Mouse (Mus musculus) forebrain, embryonic 14.5 days (tissue): Measurements from ENCODE around the gene Msl1. TPM values are rescaled to one million over a fixed set of nuclear protein-coding genes. Genes with fewer than 3 reads are reported as not detected.
"Not testable (repeated sequence)": the region's sequence is repeated elsewhere in the genome, so short reads cannot be mapped to it uniquely, and the experiment has no call there.

Source experiments
- ATAC-seq: fragments of 200-750 bp; cut with Nextera tagmentation; 2 replicates; pipeline ENCODE4 v1.8.0; 2017; ENCODE audit warnings: mild to moderate bottlenecking, moderate library complexity
- DNase-seq: peaks from one replicate; pipeline ENCODE4 v3.0.0-alpha.2; 2015; ENCODE audit warnings: low spot score
- H3K27ac ChIP-seq: fragments of 300-500 bp; sonication (generic); 2 replicates; pipeline ENCODE4 v1.5.1; 2014; ENCODE audit warnings: low read depth, mild to moderate bottlenecking, control low read depth, low read length, moderate library complexity
- H3K27me3 ChIP-seq: fragments of 300-500 bp; sonication (generic); replicated peaks from 2 replicates; pipeline ENCODE4 v1.6.1; 2014; ENCODE audit warnings: low read length, control low read depth, mixed read lengths; ENCODE audit not compliant: control insufficient read depth, insufficient read depth
- H3K36me3 ChIP-seq: fragments of 300-500 bp; sonication (generic); 2 replicates; pipeline ENCODE4 v1.6.1; 2014; ENCODE audit warnings: low read length, control low read depth; ENCODE audit not compliant: control insufficient read depth, insufficient read depth
- H3K4me1 ChIP-seq: fragments of 300-500 bp; sonication (generic); 2 replicates; pipeline ENCODE4 v1.6.1; 2014; ENCODE audit warnings: antibody characterized with exemption, low read length, control low read depth; ENCODE audit not compliant: control insufficient read depth, insufficient read depth
- H3K4me2 ChIP-seq: fragments of 300-500 bp; sonication (generic); 2 replicates; pipeline ENCODE4 v1.6.1; 2014; ENCODE audit warnings: mild to moderate bottlenecking, control low read depth, low read length
- H3K4me3 ChIP-seq: fragments of 300-500 bp; sonication (generic); 2 replicates; pipeline ENCODE4 v1.5.1; 2014; ENCODE audit warnings: low read depth, low read length, control low read depth
- H3K9ac ChIP-seq: fragments of 300-500 bp; sonication (generic); 2 replicates; pipeline ENCODE4 v1.6.1; 2014; ENCODE audit warnings: mild to moderate bottlenecking, low read length, control low read depth, moderate library complexity
- H3K9me3 ChIP-seq: fragments of 300-500 bp; sonication (generic); replicated peaks from 2 replicates; pipeline ENCODE4 v1.6.1; 2016; ENCODE audit warnings: low read length, control low read depth, mixed read lengths; ENCODE audit not compliant: control insufficient read depth
- WGBS: fragments of 180-500 bp; shearing (Covaris S2); extraction: QIAGEN DNeasy Blood & Tissue Kit; methylation state at CpG from one replicate; pipeline ENCODE4 v1.1.7; 2014; 5-methylcytosine and 5-hydroxymethylcytosine counted together
- polyA plus RNA-seq: library from polyadenylated mRNA; unstranded; fragments of >200 nt; fragmentation: Nextera tagmentation; extraction: Ambion mirVana; gene quantifications from 2 replicates; pipeline ENCODE4 v1.2.1, GENCODE M21; 2014

The Msl1 gene
- polyA plus RNA-seq, 1 experiment from 2014 or later, result 19.3 TPM

DNA sequence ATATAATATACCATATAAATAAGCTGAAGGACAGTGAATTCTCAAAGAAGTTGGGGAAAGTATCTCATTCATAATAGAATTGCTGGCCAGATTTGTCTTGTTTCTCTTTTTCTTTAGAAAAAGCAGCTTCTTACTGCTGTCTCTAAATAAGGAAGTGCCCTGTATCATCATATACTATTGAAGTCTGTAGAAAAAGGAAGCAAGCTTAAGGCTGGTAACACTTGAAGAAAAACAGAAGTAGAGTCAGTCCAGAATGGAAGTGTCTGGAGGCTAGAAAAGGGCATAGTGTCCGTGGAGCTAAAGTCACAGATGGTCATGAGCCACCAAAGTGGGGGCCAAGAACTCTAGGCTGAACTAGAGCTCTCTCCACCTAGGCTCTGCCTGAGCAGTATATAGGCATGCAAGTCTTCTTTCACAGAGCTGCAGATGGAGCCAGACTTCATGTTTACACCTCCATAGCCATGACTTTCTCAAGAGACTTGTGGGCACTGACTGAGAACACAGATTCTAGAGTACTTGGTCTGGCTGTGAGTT is 21.5 kb downstream of the Msl1 start:
- H3K9me3 ChIP-seq, result no peaks in the 10 kb centered on the region
- H3K4me1 ChIP-seq, result no peaks in the 10 kb centered on the region
- no peaks in the 10 kb centered on the region for H3K27me3 ChIP-seq
- no peak for DNase-seq
- H3K36me3 ChIP-seq, result peaks cover 80% of the 10 kb centered on the region
- WGBS, result 100% methylated on average over 1 of the region's 1 CpGs
- H3K27ac ChIP-seq, result no peak overlapping the region
- H3K9ac ChIP-seq, result no peak overlapping the region
- H3K4me3 ChIP-seq, result no peak overlapping the region
- H3K4me2 ChIP-seq, result no peak overlapping the region
- ATAC-seq, result no peak

DNA sequence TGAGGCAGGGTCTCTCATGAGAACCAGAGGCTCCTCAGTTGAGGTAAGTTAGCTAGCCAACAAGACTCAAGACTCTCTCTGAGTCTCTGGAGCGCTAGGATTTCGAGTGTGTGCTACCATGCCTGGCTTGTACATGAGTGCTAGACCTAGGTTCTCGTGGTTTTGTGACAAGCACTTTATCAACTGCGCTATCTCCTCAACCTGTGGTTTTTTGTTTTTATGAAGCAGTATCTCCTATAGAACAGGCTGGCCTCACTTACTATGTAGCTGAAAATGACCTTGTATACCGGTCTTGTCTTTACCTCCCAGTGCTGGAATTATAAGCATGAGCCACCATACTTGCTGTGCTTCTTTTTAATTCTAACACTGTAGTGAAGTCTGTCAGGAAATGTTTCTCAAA is 25.7 kb downstream of the Msl1 start:
- 98% methylated on average over 5 of the region's 5 CpGs for WGBS

DNA sequence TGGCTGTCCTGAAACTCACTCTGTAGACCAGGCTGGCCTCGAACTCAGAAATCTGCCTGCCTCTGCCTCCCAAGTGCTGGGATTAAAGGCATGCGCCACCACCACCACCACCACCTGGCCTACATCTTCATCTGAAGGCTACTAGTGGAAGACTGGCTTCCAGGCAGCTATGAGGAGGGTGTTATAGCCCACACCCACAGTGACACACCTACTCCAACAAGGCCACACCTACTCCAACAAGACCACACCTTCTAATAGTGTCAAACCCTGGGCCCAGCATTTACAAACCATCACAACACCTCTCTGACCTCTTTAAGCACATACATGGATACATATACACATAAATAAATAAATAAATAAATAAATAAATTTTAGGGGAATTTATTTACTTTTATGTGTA is 30.8 kb downstream of the Msl1 start:
- 100% methylated on average over 2 of the region's 2 CpGs for WGBS
- not testable (repeated sequence) for H3K9ac ChIP-seq, H3K4me3 ChIP-seq, H3K4me1 ChIP-seq, H3K27me3 ChIP-seq, ATAC-seq, H3K9me3 ChIP-seq, H3K4me2 ChIP-seq, H3K27ac ChIP-seq, DNase-seq
- H3K36me3 ChIP-seq, result peaks cover 94% of the 10 kb centered on the region

More for the DNA sequence above, 25.7 kb downstream of the Msl1 start:
- no peak overlapping the region for H3K9ac ChIP-seq
- H3K4me2 ChIP-seq, result no peak overlapping the region
- no peaks in the 10 kb centered on the region for H3K4me1 ChIP-seq
- DNase-seq (no peak), ATAC-seq (no peak)
- H3K27ac ChIP-seq, result no peak overlapping the region
- peaks cover 84% of the 10 kb centered on the region for H3K36me3 ChIP-seq
- no peak overlapping the region for H3K4me3 ChIP-seq
- H3K27me3 ChIP-seq, result no peaks in the 10 kb centered on the region
- no peaks in the 10 kb centered on the region for H3K9me3 ChIP-seq

DNA sequence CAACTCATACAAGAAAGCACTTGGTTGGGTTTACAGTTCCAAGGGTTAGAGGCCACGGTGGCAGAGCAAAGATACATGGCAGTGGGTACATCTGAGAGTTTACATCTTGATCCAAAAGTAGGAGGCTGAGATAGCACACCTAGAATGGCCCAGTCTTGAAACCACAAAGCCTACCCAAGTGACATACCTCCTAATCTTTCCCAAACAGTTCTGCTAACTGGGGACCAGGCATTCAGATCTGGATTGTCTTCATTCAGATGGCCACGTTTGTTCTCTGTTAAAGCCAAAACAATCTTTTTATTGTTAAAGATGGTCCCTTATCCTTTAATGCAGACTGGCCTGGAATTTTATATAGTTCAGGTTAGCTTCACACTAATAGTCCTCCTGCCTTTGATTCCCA is 32.6 kb downstream of the Msl1 start:
- H3K27me3 ChIP-seq, result no peaks in the 10 kb centered on the region
- DNase-seq (no peak), ATAC-seq (no peak)
- H3K27ac ChIP-seq, result no peak overlapping the region
- H3K9me3 ChIP-seq, result no peaks in the 10 kb centered on the region
- H3K4me3 ChIP-seq, result no peak overlapping the region
- 80% methylated on average over 2 of the region's 2 CpGs for WGBS
- H3K36me3 ChIP-seq, result peaks cover 94% of the 10 kb centered on the region
- no peak overlapping the region for H3K4me2 ChIP-seq
- H3K9ac ChIP-seq, result no peak overlapping the region
- H3K4me1 ChIP-seq, result no peaks in the 10 kb centered on the region

DNA sequence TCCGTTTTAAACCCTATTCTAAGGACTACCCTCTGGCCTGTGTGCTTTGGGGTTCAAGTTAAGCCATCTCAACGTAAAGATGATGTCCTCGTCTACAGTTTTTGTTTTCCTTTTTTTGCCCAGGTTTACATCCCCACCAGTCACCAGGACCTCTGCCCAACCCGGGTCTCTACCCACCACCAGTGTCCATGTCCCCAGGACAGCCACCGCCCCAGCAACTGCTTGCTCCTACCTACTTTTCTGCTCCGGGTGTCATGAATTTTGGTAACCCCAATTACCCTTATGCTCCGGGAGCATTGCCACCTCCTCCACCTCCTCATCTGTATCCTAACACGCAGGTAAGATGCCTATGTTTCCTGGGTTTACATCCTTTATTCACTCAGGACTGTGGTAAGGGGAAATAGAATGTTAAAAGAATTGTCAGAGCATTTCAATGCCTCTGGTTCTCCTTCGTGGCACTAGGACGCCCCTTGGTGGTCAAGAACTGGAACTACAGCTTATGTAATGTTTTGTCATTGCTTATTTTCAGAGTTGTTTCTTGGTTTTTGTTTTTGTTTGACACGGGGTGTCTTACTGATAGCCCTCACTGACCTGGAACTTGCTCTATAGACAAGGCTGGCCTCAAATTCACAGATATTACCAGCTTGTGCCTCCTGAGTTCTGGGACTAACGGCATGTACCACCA is 33.9 kb downstream of the Msl1 start:
- peak; percentile 57 for DNase-seq
- Histone ChIP-seq H3K27ac (no peak overlapping the region), H3K36me3 (peaks cover 94% of the 10 kb centered on the region), H3K9ac (no peak overlapping the region), H3K27me3 (no peaks in the 10 kb centered on the region), H3K4me1 (no peaks in the 10 kb centered on the region), H3K4me2 (no peak overlapping the region), H3K9me3 (no peaks in the 10 kb centered on the region), H3K4me3 (no peak overlapping the region)
- no peak for ATAC-seq
- 77% methylated on average over 12 of the region's 12 CpGs for WGBS

GRCm38 (mm10) chr11:98829875-98830274 is 34.6 kb downstream of the Msl1 start:
- no peak overlapping the region for H3K27ac ChIP-seq
- no peaks in the 10 kb centered on the region for H3K9me3 ChIP-seq
- whole genome bisulfite sequencing, result 91% methylated on average over 4 of the region's 4 CpGs
- ATAC-seq (no peak), DNase-seq (no peak)
- no peak overlapping the region for H3K9ac ChIP-seq
- H3K4me2 ChIP-seq, result no peak overlapping the region
- peaks cover 93% of the 10 kb centered on the region for H3K36me3 ChIP-seq
- H3K27me3 ChIP-seq, result no peaks in the 10 kb centered on the region
- H3K4me3 ChIP-seq, result no peak overlapping the region
- no peaks in the 10 kb centered on the region for H3K4me1 ChIP-seq

DNA sequence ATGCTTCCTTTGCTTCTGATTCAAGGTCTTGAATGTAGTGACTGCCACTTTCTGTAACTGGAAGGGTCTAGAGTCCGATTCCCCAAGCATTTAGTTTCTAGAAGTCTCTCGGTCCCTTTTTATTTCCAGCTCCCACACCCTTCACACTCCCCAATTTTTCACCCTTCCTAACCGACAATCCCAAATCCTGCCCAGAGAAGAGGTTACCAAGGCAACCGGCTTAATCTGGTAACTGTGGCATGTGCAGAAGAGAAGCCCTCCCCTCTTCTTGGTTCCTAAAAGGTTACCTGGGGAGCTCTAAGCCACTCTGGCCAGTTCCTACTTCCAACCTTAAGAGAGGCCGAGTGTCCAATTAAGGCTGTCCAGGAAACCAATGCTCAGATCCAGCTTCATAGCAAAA is 40.0 kb downstream of the Msl1 start:
- H3K4me3 ChIP-seq, result no peak overlapping the region
- 20% methylated on average over 5 of the region's 5 CpGs for WGBS
- H3K9ac ChIP-seq, result no peak overlapping the region
- H3K4me2 ChIP-seq, result no peak overlapping the region
- DNase-seq (peak; percentile 14), ATAC-seq (no peak)
- peaks cover 42% of the 10 kb centered on the region for H3K36me3 ChIP-seq
- no peaks in the 10 kb centered on the region for H3K9me3 ChIP-seq
- no peak overlapping the region for H3K27ac ChIP-seq
- H3K4me1 ChIP-seq, result peaks cover 9% of the 10 kb centered on the region; the same call in 1 of the 2 replicates
- H3K27me3 ChIP-seq, result 0 out of 2 replicates have a peak, but pooled peaks cover 4% of the 10 kb centered on the region

DNA sequence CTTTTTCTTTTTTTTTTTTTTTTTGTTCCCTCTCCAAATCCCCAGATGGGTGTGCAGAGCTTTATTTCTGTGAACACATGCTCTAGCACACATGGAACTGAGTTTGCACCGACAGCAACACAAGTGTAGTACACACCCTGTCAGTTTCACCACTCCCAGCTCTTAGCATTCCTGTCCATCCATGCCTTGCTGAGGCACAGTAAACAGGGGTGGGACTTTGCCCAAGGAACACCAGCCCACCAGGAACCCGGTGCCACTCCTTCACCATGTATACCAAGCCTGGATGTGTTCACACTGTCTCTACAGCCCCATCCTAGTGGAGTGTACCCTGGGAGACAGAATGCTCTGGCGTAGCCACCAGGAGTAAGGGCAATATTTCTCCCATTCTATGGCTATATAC is 40.4 kb downstream of the Msl1 start:
- Histone ChIP-seq H3K27me3 (0 out of 2 replicates have a peak, but pooled peaks cover 4% of the 10 kb centered on the region), H3K4me1 (peaks cover 9% of the 10 kb centered on the region; the same call in 1 of the 2 replicates), H3K4me2 (no peak overlapping the region), H3K4me3 (no peak overlapping the region), H3K27ac (no peak overlapping the region), H3K36me3 (peaks cover 39% of the 10 kb centered on the region), H3K9ac (no peak overlapping the region), H3K9me3 (no peaks in the 10 kb centered on the region)
- WGBS, result 67% methylated on average over 3 of the region's 3 CpGs
- DNase-seq (no peak), ATAC-seq (no peak)

- DNase-seq (no peak), ATAC-seq (no peak; the same call in 1 of the 2 replicates)
- H3K9ac ChIP-seq, result no peak overlapping the region
- 0 out of 2 replicates have a peak, but pooled peaks cover 4% of the 10 kb centered on the region for H3K27me3 ChIP-seq
- no peaks in the 10 kb centered on the region for H3K9me3 ChIP-seq
- H3K4me3 ChIP-seq, result peak overlapping the region; percentile 69
- 26% methylated on average over 7 of the region's 7 CpGs for WGBS
- H3K36me3 ChIP-seq, result peaks cover 36% of the 10 kb centered on the region
- no peak overlapping the region for H3K27ac ChIP-seq
- peak overlapping the region; percentile 97 for H3K4me2 ChIP-seq
- peaks cover 9% of the 10 kb centered on the region; the same call in 1 of the 2 replicates for H3K4me1 ChIP-seq
Observed at GRCm38 (mm10) chr11:98836128-98836527, 40.8 kb downstream of the Msl1 start.
